Mouse (Mus musculus): ENCODE measurements at regions not wholly inside any gene's neighbourhood (a gene's known extent, or its start where the extent isn't known, plus 50 kb on each side); places are given as distances from the start of the nearest gene placed in this dataset.

- DNase-seq (ENCODE audit: low spot score) = no peak
Observed at GRCm38 (mm10) chr9:43930037-43930404, 113.2 kb upstream of the Thy1 start.

GRCm38 (mm10) chr9:43930476-43930875, 112.7 kb upstream of the Thy1 start:
- DNase-seq (ENCODE audit: low spot score) = no peak

GRCm38 (mm10) chr9:43934012-43934690, 109.0 kb upstream of the Thy1 start:
- DNase-seq (ENCODE audit: low spot score) = no peak

GRCm38 (mm10) chr9:43934691-43935064, 108.5 kb upstream of the Thy1 start:
- no peak for DNase-seq (ENCODE audit: low spot score)

- no peak for DNase-seq (ENCODE audit: low spot score)
Observed at GRCm38 (mm10) chr9:43939336-43939735, 103.8 kb upstream of the Thy1 start.

GRCm38 (mm10) chr9:43942147-43942546, 101.0 kb upstream of the Thy1 start:
- DNase-seq (ENCODE audit: low spot score) = no peak

GRCm38 (mm10) chr9:43943522-43943921, 99.7 kb upstream of the Thy1 start:
- no peak for DNase-seq (ENCODE audit: low spot score)

- DNase-seq (ENCODE audit: low spot score) = no peak
Observed at GRCm38 (mm10) chr9:43944816-43945741, 98.1 kb upstream of the Thy1 start.

- DNase-seq (ENCODE audit: low spot score) = no peak
Observed at GRCm38 (mm10) chr9:43945997-43946649, 97.1 kb upstream of the Thy1 start.

- no peak for DNase-seq (ENCODE audit: low spot score)
Observed at GRCm38 (mm10) chr9:43947089-43947488, 96.1 kb upstream of the Thy1 start.

- DNase-seq (ENCODE audit: low spot score) = no peak
Observed at GRCm38 (mm10) chr9:43947490-43948150, 95.6 kb upstream of the Thy1 start.

- DNase-seq (ENCODE audit: low spot score) = no peak
Observed at GRCm38 (mm10) chr9:43953128-43953527, 90.1 kb upstream of the Thy1 start.

- no peak for DNase-seq (ENCODE audit: low spot score)
Observed at GRCm38 (mm10) chr9:43959541-43959940, 83.6 kb upstream of the Thy1 start.

- no peak for DNase-seq (ENCODE audit: low spot score)
Observed at GRCm38 (mm10) chr9:43961431-43961830, 81.8 kb upstream of the Thy1 start.

- no peak for DNase-seq (ENCODE audit: low spot score)
Observed at GRCm38 (mm10) chr9:43965171-43965570, 78.0 kb upstream of the Thy1 start.

- DNase-seq (ENCODE audit: low spot score) = no peak
Observed at GRCm38 (mm10) chr9:43965811-43966210, 77.4 kb upstream of the Thy1 start.

GRCm38 (mm10) chr9:43970043-43970795, 73.0 kb upstream of the Thy1 start:
- DNase-seq (ENCODE audit: low spot score) = no peak

- DNase-seq (ENCODE audit: low spot score) = no peak
Observed at GRCm38 (mm10) chr9:43970858-43971257, 72.3 kb upstream of the Thy1 start.

GRCm38 (mm10) chr9:43972290-43972689, 70.9 kb upstream of the Thy1 start:
- DNase-seq (ENCODE audit: low spot score) = peak; percentile 83

GRCm38 (mm10) chr9:43975405-43975804, 67.8 kb upstream of the Thy1 start:
- no peak for DNase-seq (ENCODE audit: low spot score)

GRCm38 (mm10) chr9:43976366-43976765, 66.8 kb upstream of the Thy1 start:
- no peak for DNase-seq (ENCODE audit: low spot score)

- DNase-seq (ENCODE audit: low spot score) = no peak
Observed at GRCm38 (mm10) chr9:43977773-43978172, 65.4 kb upstream of the Thy1 start.
